Comparison of ENCODE assay signal across 19 mouse cellular contexts in genomic region chr2:33298928-33299327, GRCm38 (mm10).
DNase-seq lines count a peak whose midpoint lies in the region; ATAC-seq and TF ChIP-seq lines count a peak whose summit lies in the region.
"Had no signal": no experiment of that assay in that cellular context is flagged by ENCODE, and none has a peak within 500 bp of the region (broad histone marks: within the 10 kb centered on the region; RNA-seq: fewer than 3 reads in every experiment).

No protein-coding gene starts in this region.

- peak; percentile 30; the same call in 1 of the 2 replicates for ATAC-seq in heart, postnatal 0 days (ENCODE audit: insufficient read depth, low read depth)
- ATAC-seq in heart, embryonic 11.5 days (replicated peaks; ENCODE audit: insufficient number of reproducible peaks, low FRiP score, low TSS enrichment): no peak
- ATAC-seq in kidney, embryonic 16.5 days (ENCODE audit: low FRiP score, low TSS enrichment): no peak
- ATAC-seq in lung, postnatal 0 days: peak; percentile 71
- ATAC-seq: forebrain, embryonic 16.5 days; inflammation-experienced regulatory T-cells, adult 6 months had no signal

- DNase-seq in heart, postnatal 0 days (ENCODE audit: low spot score): no peak
- DNase-seq in kidney, adult 2 months: peak; percentile 17
- no peak for DNase-seq in lung, postnatal 0 days (ENCODE audit: low spot score)
- no peak for DNase-seq in lung, postnatal 10 days
- DNase-seq in limb, embryonic 10.5 days (ENCODE audit: low spot score): no peak
- DNase-seq: adrenal gland, adult 2 months; adrenal gland, postnatal 25 days; cerebellum, adult 18-20 months; cerebellum, adult 9-11 months; cerebellum, postnatal 36 days; gastrocnemius, postnatal 10 days; heart, adult 2 months had no signal

- no peak overlapping the region for H3K9ac ChIP-seq in heart, postnatal 0 days (replicated peaks; ENCODE audit: low read depth, low read length)
- H3K9ac ChIP-seq in heart, embryonic 11.5 days (ENCODE audit: low read depth, low read length): no peak overlapping the region
- H3K9ac ChIP-seq in kidney, embryonic 16.5 days (replicated peaks; ENCODE audit: low read length): no peak overlapping the region
- no peak overlapping the region for H3K9ac ChIP-seq in lung, postnatal 0 days (replicated peaks; ENCODE audit: low read depth)
- H3K9ac ChIP-seq: embryonic facial prominence, embryonic 13.5 days; forebrain, embryonic 12.5 days; heart, embryonic 13.5 days had no signal

- peaks cover 9% of the 10 kb centered on the region; the same call in 1 of the 2 replicates for H3K4me1 ChIP-seq in heart, postnatal 0 days (ENCODE audit: control insufficient read depth, insufficient read depth)
- peaks cover 4% of the 10 kb centered on the region; the same call in 1 of the 2 replicates for H3K4me1 ChIP-seq in heart, embryonic 11.5 days (ENCODE audit: control insufficient read depth, insufficient read depth, low read length)
- H3K4me1 ChIP-seq in kidney, adult 2 months (ENCODE audit: control insufficient read depth, insufficient read depth, low read length): no peaks in the 10 kb centered on the region
- H3K4me1 ChIP-seq in kidney, embryonic 16.5 days (ENCODE audit: insufficient read depth, low read length): 0 out of 2 replicates have a peak, but pooled peaks cover 3% of the 10 kb centered on the region
- no peaks in the 10 kb centered on the region; the same call in 1 of the 2 replicates for H3K4me1 ChIP-seq in lung, postnatal 0 days (ENCODE audit: insufficient read depth, low read depth, low read length)
- peaks cover 53% of the 10 kb centered on the region for H3K4me1 ChIP-seq in limb, embryonic 10.5 days

- no peak for TF ChIP-seq POLR2A in kidney, adult 2 months (IDR thresholded peaks at IDR 0.05; ENCODE audit: low read depth, low read length)

- no peaks in the 10 kb centered on the region for H3K27me3 ChIP-seq in heart, postnatal 0 days (ENCODE audit: control insufficient read depth, insufficient read depth, low read length)
- H3K27me3 ChIP-seq in heart, embryonic 11.5 days (ENCODE audit: control insufficient read depth, insufficient read depth, low read length): no peaks in the 10 kb centered on the region
- no peaks in the 10 kb centered on the region for H3K27me3 ChIP-seq in kidney, adult 2 months (replicated peaks; ENCODE audit: control insufficient read depth, insufficient read depth, low read length)
- H3K27me3 ChIP-seq in kidney, embryonic 16.5 days (ENCODE audit: insufficient read depth, low read length): no peaks in the 10 kb centered on the region
- H3K27me3 ChIP-seq in lung, postnatal 0 days (replicated peaks; ENCODE audit: insufficient read depth, low read length): no peaks in the 10 kb centered on the region
- no peaks in the 10 kb centered on the region for H3K27me3 ChIP-seq in limb, embryonic 10.5 days (ENCODE audit: low read depth, poor library complexity, severe bottlenecking)
- H3K27me3 ChIP-seq: embryonic facial prominence, embryonic 13.5 days; forebrain, embryonic 12.5 days; heart, embryonic 13.5 days had no signal

- no peaks in the 10 kb centered on the region for H3K36me3 ChIP-seq in heart, postnatal 0 days (replicated peaks; ENCODE audit: control insufficient read depth, insufficient read depth, low read length)
- no peaks in the 10 kb centered on the region for H3K36me3 ChIP-seq in heart, embryonic 11.5 days (ENCODE audit: control insufficient read depth, insufficient read depth, low read length)
- no peaks in the 10 kb centered on the region for H3K36me3 ChIP-seq in kidney, adult 2 months (ENCODE audit: control insufficient read depth, insufficient read depth, low read length)
- no peaks in the 10 kb centered on the region for H3K36me3 ChIP-seq in kidney, embryonic 16.5 days (ENCODE audit: insufficient read depth, low read length)
- no peaks in the 10 kb centered on the region for H3K36me3 ChIP-seq in lung, postnatal 0 days (ENCODE audit: insufficient read depth, low read length)
- H3K36me3 ChIP-seq in limb, embryonic 10.5 days: no peaks in the 10 kb centered on the region
- H3K36me3 ChIP-seq: embryonic facial prominence, embryonic 13.5 days; heart, embryonic 13.5 days had no signal

- H3K9me3 ChIP-seq in heart, postnatal 0 days (replicated peaks; ENCODE audit: control insufficient read depth, low read length): no peaks in the 10 kb centered on the region
- H3K9me3 ChIP-seq in heart, embryonic 11.5 days (replicated peaks; ENCODE audit: control insufficient read depth, low read length): no peaks in the 10 kb centered on the region
- no peaks in the 10 kb centered on the region for H3K9me3 ChIP-seq in kidney, embryonic 16.5 days (ENCODE audit: low read length)
- H3K9me3 ChIP-seq in lung, postnatal 0 days (ENCODE audit: low read length): no peaks in the 10 kb centered on the region
- H3K9me3 ChIP-seq in limb, embryonic 10.5 days (replicated peaks): no peaks in the 10 kb centered on the region
- H3K9me3 ChIP-seq: forebrain, embryonic 12.5 days; heart, embryonic 13.5 days had no signal

- TF ChIP-seq CTCF in heart, postnatal 0 days (IDR thresholded peaks at IDR 0.05; ENCODE audit: low read depth): no peak
- no peak for TF ChIP-seq CTCF in kidney, adult 2 months (conservative IDR thresholded peaks at IDR 0.05; ENCODE audit: insufficient read depth, insufficient read length, low read depth, low read length)
- no peak for TF ChIP-seq CTCF in lung, postnatal 0 days (IDR thresholded peaks at IDR 0.05)

- TF ChIP-seq EP300 in heart, postnatal 0 days (IDR thresholded peaks at IDR 0.05; ENCODE audit: low read depth): no peak
- TF ChIP-seq EP300 in lung, postnatal 0 days (IDR thresholded peaks at IDR 0.05): no peak

- H3K27ac ChIP-seq in heart, postnatal 0 days (ENCODE audit: low read depth): no peak overlapping the region
- no peak overlapping the region for H3K27ac ChIP-seq in heart, embryonic 11.5 days (ENCODE audit: low read depth, low read length)
- no peak overlapping the region for H3K27ac ChIP-seq in kidney, adult 2 months (ENCODE audit: insufficient read depth, low read depth, low read length)
- no peak overlapping the region for H3K27ac ChIP-seq in kidney, embryonic 16.5 days (ENCODE audit: low read length)
- H3K27ac ChIP-seq in lung, postnatal 0 days (ENCODE audit: low read length): no peak overlapping the region
- peak overlapping the region; percentile 86; the same call in 1 of the 2 replicates for H3K27ac ChIP-seq in limb, embryonic 10.5 days
- H3K27ac ChIP-seq: embryonic facial prominence, embryonic 13.5 days; forebrain, embryonic 12.5 days; heart, adult 2 months; heart, embryonic 13.5 days had no signal

- 71% methylated on average over 4 of the region's 4 CpGs for WGBS in heart, postnatal 0 days
- WGBS in heart, embryonic 11.5 days (ENCODE audit: insufficient replicate concordance): 73% methylated on average over 4 of the region's 4 CpGs
- WGBS in kidney, adult 2 months: 66% methylated on average over 4 of the region's 4 CpGs
- WGBS in kidney, embryonic 16.5 days: 77% methylated on average over 4 of the region's 4 CpGs
- WGBS in lung, postnatal 0 days: 56% methylated on average over 4 of the region's 4 CpGs
- 88% methylated on average over 4 of the region's 4 CpGs for WGBS in limb, embryonic 10.5 days

- no peak overlapping the region for H3K4me3 ChIP-seq in heart, postnatal 0 days (ENCODE audit: low read depth, low read length)
- no peak overlapping the region for H3K4me3 ChIP-seq in heart, embryonic 11.5 days (ENCODE audit: low read depth, low read length)
- no peak overlapping the region for H3K4me3 ChIP-seq in kidney, adult 2 months (ENCODE audit: insufficient read depth, low read depth, low read length)
- no peak overlapping the region for H3K4me3 ChIP-seq in kidney, embryonic 16.5 days (ENCODE audit: low read length)
- H3K4me3 ChIP-seq in lung, postnatal 0 days (ENCODE audit: low read depth, low read length): no peak overlapping the region
- H3K4me3 ChIP-seq in limb, embryonic 10.5 days: no peak overlapping the region
- H3K4me3 ChIP-seq: embryonic facial prominence, embryonic 13.5 days; forebrain, embryonic 12.5 days; heart, adult 2 months; heart, embryonic 13.5 days had no signal

- no peak overlapping the region for H3K4me2 ChIP-seq in heart, postnatal 0 days (ENCODE audit: low read depth, low read length)
- no peak overlapping the region for H3K4me2 ChIP-seq in heart, embryonic 11.5 days
- H3K4me2 ChIP-seq in kidney, embryonic 16.5 days (replicated peaks; ENCODE audit: low read depth, low read length): no peak overlapping the region
- no peak overlapping the region for H3K4me2 ChIP-seq in lung, postnatal 0 days (replicated peaks; ENCODE audit: low read depth, low read length)
- H3K4me2 ChIP-seq: embryonic facial prominence, embryonic 13.5 days; forebrain, embryonic 12.5 days; heart, embryonic 13.5 days had no signal

Comparison
In these comparisons a context has a peak if more than half of its experiments do, and no peak if none do; other contexts are left out.
1. ATAC-seq: peak in heart, postnatal 0 days (single experiment) and lung, postnatal 0 days (single experiment); none in heart, embryonic 11.5 days (single experiment) and kidney, embryonic 16.5 days (single experiment).